Mouse (Mus musculus) small intestine, adult 2 months (tissue): ENCODE results near the gene N4bp2l1.

ENCODE experiments used
- CTCF ChIP-seq: fragments of 200-500 bp; IDR thresholded peaks from 2 replicates; pipeline ENCODE4 v1.5.1; 2012; ENCODE audit warnings: low read depth, mild to moderate bottlenecking, control low read depth, inconsistent platforms, low read length, moderate library complexity, mixed read lengths; ENCODE audit not compliant: insufficient replicate concordance, insufficient read length; ENCODE audit errors: extremely low read depth
- POLR2A ChIP-seq: fragments of 200-500 bp; IDR thresholded peaks from 2 replicates; pipeline ENCODE4 v1.6.1; 2012; ENCODE audit warnings: low read depth, mild to moderate bottlenecking, control low read depth, inconsistent platforms, low read length, moderate library complexity

GRCm38 (mm10) chr5:150601441-150602230 lies 4.6 kb upstream of the N4bp2l1 start:
- TF ChIP-seq CTCF (no peak), POLR2A (no peak)
